Mouse (Mus musculus) midbrain, embryonic 11.5 days (tissue): ENCODE data around the gene Homer3. TPM values are rescaled to one million over a fixed set of nuclear protein-coding genes. Genes with fewer than 3 reads are reported as not detected.

Source experiments
- ATAC-seq: fragments of 200-750 bp; cut with Nextera tagmentation; 2 replicates; pipeline ENCODE4 v1.8.0; 2017; ENCODE audit warnings: moderate TSS enrichment, moderate library complexity; ENCODE audit not compliant: low FRiP score
- DNase-seq: peaks from one replicate; pipeline ENCODE4 v3.0.0; 2015; ENCODE audit warnings: low spot score; ENCODE audit errors: missing footprints
- H3K27ac ChIP-seq: fragments of 300-500 bp; sonication (generic); 2 replicates; pipeline ENCODE4 v1.5.1; 2014; ENCODE audit warnings: low read depth, low read length
- H3K27me3 ChIP-seq: fragments of 300-500 bp; sonication (generic); 2 replicates; pipeline ENCODE4 v1.6.1; 2014; ENCODE audit warnings: mild to moderate bottlenecking, low read length, moderate library complexity, mixed read lengths; ENCODE audit not compliant: control insufficient read depth, insufficient read depth
- H3K36me3 ChIP-seq: fragments of 300-500 bp; sonication (generic); 2 replicates; pipeline ENCODE4 v1.6.1; 2014; ENCODE audit warnings: mild to moderate bottlenecking, low read length, moderate library complexity, mixed read lengths; ENCODE audit not compliant: control insufficient read depth, insufficient read depth
- H3K4me1 ChIP-seq: fragments of 300-500 bp; sonication (generic); 2 replicates; pipeline ENCODE4 v1.6.1; 2014; ENCODE audit warnings: low read length; ENCODE audit not compliant: control insufficient read depth, insufficient read depth
- H3K4me2 ChIP-seq: fragments of 300-500 bp; sonication (generic); 2 replicates; pipeline ENCODE4 v1.6.1; 2014; ENCODE audit warnings: mild to moderate bottlenecking, moderate library complexity
- H3K4me3 ChIP-seq: fragments of 300-500 bp; sonication (generic); 2 replicates; pipeline ENCODE4 v1.5.1; 2014; ENCODE audit warnings: low read depth, low read length
- H3K9ac ChIP-seq: fragments of 300-500 bp; sonication (generic); 2 replicates; pipeline ENCODE4 v1.6.1; 2014; ENCODE audit warnings: low read length
- H3K9me3 ChIP-seq: fragments of 300-500 bp; sonication (generic); 2 replicates; pipeline ENCODE4 v1.6.1; 2016; ENCODE audit warnings: low read length; ENCODE audit not compliant: control insufficient read depth
- WGBS: fragments of 180-500 bp; shearing (Covaris S2); extraction: QIAGEN DNeasy Blood & Tissue Kit; methylation state at CpG from one replicate; pipeline ENCODE4 v1.1.7; 2014; 5-methylcytosine and 5-hydroxymethylcytosine counted together
- polyA plus RNA-seq: library from polyadenylated mRNA; unstranded; fragments of >200 nt; fragmentation: Nextera tagmentation; extraction: Ambion mirVana; gene quantifications from 2 replicates; pipeline ENCODE4 v1.2.1, GENCODE M21; 2014

The Homer3 gene
- polyA plus RNA-seq, 1 experiment from 2014 or later, result 61.2 TPM

DNA sequence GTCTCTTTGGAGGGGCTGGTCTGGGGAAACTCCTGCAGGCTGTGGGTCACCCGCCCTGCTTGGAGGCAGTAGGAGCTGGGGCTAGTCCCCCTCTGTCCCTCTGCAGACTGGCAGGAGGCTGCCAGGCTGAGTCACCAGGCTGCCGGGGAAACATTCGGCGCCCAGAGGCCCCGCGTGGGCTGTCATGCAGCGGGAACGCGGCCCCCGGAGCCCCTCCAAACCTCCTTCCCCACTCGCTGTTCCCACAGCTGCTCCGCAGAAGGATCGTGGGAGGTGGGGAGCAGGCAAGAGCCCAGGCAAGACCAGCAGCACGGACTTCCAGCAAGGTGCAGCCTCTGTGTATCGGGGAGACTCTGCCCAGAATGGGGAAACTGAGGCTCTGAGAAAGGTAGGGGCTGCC lies 4.5 kb upstream of the Homer3 start:
- Histone ChIP-seq H3K4me3 (no peak overlapping the region), H3K4me1 (peaks cover 7% of the 10 kb centered on the region; the same call in 1 of the 2 replicates), H3K27ac (no peak overlapping the region), H3K27me3 (no peaks in the 10 kb centered on the region; the same call in 1 of the 2 replicates), H3K4me2 (no peak overlapping the region), H3K9me3 (no peaks in the 10 kb centered on the region), H3K9ac (no peak overlapping the region), H3K36me3 (no peaks in the 10 kb centered on the region)
- no peak for ATAC-seq
- no peak for DNase-seq
- 69% methylated on average over 15 of the region's 15 CpGs for WGBS

DNA sequence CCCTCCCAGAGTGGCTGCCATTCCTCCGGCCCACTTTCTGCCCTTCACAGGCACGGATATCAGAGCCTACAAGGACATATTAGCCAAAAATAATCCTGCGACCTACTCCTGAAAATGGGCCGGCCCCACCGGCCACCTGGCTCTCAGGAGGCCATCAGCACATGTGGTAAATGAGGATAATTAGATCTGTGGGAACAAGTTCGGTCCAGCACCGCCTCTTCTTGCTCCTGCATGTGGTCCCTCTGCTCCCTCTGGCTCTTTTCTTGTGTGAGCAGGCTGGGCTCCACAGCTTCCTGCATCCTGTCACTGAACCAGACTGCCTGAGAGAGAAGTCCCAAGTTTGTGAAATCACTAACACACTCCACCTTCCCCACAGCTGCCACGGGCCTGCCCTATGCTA lies 3.4 kb upstream of the Homer3 start:
- H3K4me3 ChIP-seq, result no peak overlapping the region
- H3K4me1 ChIP-seq, result peaks cover 9% of the 10 kb centered on the region
- DNase-seq (no peak), ATAC-seq (no peak)
- no peak overlapping the region for H3K27ac ChIP-seq
- H3K4me2 ChIP-seq, result no peak overlapping the region
- H3K36me3 ChIP-seq, result no peaks in the 10 kb centered on the region
- H3K27me3 ChIP-seq, result no peaks in the 10 kb centered on the region; the same call in 1 of the 2 replicates
- H3K9ac ChIP-seq, result no peak overlapping the region
- 74% methylated on average over 8 of the region's 8 CpGs for WGBS
- H3K9me3 ChIP-seq, result no peaks in the 10 kb centered on the region

DNA sequence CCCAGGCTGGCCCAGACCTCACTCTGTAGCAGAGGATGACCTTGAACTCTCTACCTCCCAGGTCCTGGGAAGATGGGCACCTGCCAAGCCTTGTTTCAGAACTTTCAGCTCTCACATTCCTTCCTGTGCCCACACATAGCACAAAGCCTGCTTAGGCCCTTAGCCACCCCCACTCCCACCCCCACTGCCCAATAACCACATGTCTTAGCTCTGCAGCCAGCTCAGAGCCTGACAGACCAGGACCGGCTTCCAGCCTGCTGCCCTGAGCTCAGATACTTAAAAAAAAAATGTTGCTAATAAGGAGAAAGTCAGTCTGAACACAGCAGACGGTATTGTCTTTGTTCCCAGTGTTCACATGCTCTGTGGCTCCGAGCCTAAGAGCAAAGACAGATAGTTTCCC lies 1.6 kb upstream of the Homer3 start:
- no peak overlapping the region for H3K27ac ChIP-seq
- no peak for DNase-seq
- no peak for ATAC-seq
- peaks cover 10% of the 10 kb centered on the region for H3K36me3 ChIP-seq
- H3K4me3 ChIP-seq, result no peak overlapping the region
- 43% methylated on average over 3 of the region's 3 CpGs for WGBS
- H3K27me3 ChIP-seq, result no peaks in the 10 kb centered on the region; the same call in 1 of the 2 replicates
- H3K4me2 ChIP-seq, result no peak overlapping the region
- H3K4me1 ChIP-seq, result peaks cover 13% of the 10 kb centered on the region
- no peaks in the 10 kb centered on the region for H3K9me3 ChIP-seq
- H3K9ac ChIP-seq, result no peak overlapping the region

DNA sequence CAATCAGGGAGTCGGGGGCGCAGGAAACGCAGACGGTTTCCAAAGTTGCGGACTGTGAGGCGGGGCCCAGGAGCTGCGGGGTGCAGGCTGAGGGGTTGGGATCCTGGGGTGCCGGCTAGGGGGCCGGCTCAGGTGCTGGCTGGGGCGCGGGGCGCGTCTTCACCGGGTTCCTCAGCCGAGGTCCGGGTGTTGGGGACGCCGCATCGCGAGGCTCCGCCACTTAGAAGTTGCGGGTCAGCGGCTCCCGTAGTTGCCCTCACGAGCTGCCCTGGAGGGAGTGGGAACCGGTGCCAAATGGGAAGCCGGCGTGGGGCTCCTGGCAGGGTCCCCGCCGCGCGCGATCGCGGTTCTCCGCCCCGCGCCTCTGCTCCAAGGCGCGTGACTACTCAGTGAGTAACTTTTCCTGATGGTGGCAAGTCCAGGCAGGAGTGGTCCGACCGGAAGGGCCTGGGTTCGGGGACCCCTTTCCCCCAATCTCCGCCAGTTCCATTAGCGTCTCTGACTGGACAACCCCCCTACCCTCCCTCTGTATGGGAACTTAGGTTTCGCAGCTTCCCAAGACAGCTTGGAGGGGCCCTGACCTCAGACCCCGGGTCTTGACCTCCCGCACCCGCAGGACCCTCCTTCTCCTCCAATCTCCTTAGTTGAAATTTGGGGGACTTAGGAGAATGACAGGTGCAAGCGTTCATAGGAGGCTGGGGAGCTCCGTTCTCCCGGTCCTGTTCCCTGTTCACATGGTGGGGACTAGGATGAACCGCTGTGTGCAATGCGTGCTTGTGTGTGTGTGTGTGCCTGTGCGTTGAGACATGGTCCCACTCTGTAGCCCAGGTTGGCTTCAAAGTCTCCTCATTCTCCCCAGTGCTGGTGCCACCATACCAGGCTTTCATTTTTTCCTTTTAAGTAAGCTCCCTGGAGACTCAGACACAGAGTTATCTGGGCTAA lies 780 bp downstream of the Homer3 start:
- Histone ChIP-seq H3K4me2 (peak overlapping the region; percentile 87), H3K27ac (peak overlapping the region; percentile 68), H3K4me3 (peak overlapping the region; percentile 94), H3K9me3 (peaks cover 9% of the 10 kb centered on the region), H3K4me1 (peaks cover 13% of the 10 kb centered on the region), H3K36me3 (peaks cover 27% of the 10 kb centered on the region), H3K9ac (peak overlapping the region; percentile 99), H3K27me3 (no peaks in the 10 kb centered on the region; the same call in 1 of the 2 replicates)
- DNase-seq (peak; percentile 90), ATAC-seq (no peak; the same call in 1 of the 2 replicates)
- 1% methylated on average over 47 of the region's 55 CpGs for WGBS

DNA sequence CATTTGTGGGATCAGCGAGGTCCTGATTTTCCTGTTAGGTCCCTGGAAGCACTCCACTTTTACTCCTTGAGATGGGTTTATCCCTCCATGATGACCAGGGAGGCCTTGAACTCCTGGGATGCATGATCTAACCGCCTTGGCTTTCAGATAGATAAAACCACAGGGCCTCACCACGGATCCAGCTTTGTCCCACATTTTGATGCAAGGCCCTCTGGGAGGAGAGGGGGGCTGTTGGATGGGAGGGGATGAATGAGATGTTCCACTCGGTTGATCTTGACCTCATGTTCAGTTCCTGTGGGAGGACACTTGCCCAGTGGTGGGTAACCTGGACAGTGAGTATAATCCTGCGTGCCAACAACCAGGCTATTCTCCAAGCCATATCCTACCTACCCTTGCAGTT lies 1.8 kb downstream of the Homer3 start:
- peaks cover 13% of the 10 kb centered on the region for H3K4me1 ChIP-seq
- peak overlapping the region; percentile 21 for H3K4me2 ChIP-seq
- peaks cover 29% of the 10 kb centered on the region for H3K36me3 ChIP-seq
- H3K9me3 ChIP-seq, result peaks cover 9% of the 10 kb centered on the region
- H3K9ac ChIP-seq, result no peak overlapping the region
- H3K27me3 ChIP-seq, result no peaks in the 10 kb centered on the region; the same call in 1 of the 2 replicates
- ATAC-seq, result no peak
- DNase-seq, result no peak
- 69% methylated on average over 5 of the region's 5 CpGs for WGBS
- no peak overlapping the region for H3K27ac ChIP-seq
- 0 out of 2 replicates have a peak overlapping the region, but pooled peaks have one; percentile 2 for H3K4me3 ChIP-seq

DNA sequence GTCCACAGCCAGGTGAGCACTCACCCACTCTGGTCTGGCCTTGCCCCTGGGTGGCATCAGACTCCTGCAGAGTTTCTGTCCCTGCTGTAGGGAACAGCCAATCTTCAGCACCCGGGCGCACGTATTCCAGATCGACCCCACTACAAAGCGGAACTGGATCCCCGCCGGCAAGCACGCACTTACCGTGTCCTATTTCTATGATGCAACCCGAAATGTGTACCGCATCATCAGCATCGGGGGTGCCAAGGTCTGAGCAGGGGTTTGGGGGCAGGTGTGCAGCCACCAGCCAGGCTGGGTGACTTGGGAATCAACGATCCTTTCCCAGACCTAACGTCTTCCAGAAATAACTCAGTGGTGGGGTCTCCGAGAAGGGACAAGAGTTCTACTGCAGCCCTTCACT lies 2.7 kb downstream of the Homer3 start:
- Histone ChIP-seq H3K9ac (no peak overlapping the region), H3K36me3 (peaks cover 35% of the 10 kb centered on the region), H3K27me3 (no peaks in the 10 kb centered on the region), H3K9me3 (peaks cover 9% of the 10 kb centered on the region), H3K27ac (no peak overlapping the region), H3K4me2 (no peak overlapping the region), H3K4me3 (no peak overlapping the region), H3K4me1 (peaks cover 13% of the 10 kb centered on the region)
- no peak for DNase-seq
- ATAC-seq, result no peak
- WGBS, result 96% methylated on average over 15 of the region's 15 CpGs

DNA sequence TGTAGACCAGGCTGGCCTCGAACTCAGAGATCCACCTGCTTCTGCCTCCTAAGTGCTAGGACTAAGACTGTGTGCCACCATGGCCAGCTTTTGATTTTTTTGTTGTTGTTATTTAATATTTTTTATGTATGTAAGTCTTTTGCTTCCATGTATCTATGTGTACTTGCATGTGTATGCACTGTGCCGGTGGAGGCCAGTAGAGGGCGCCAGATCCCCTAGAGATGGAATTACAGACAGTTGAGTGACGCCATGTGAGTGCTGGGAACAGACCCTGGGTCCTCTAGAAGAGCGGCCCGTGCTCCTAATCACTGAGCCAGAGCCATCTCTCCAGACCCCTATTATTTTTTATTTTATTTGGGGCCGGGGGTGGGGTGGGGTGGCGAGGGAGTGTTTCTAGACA lies 4.1 kb downstream of the Homer3 start:
- Histone ChIP-seq H3K9ac (no peak overlapping the region), H3K27me3 (no peaks in the 10 kb centered on the region), H3K4me2 (no peak overlapping the region), H3K27ac (no peak overlapping the region), H3K4me1 (peaks cover 13% of the 10 kb centered on the region), H3K9me3 (peaks cover 9% of the 10 kb centered on the region), H3K36me3 (peaks cover 49% of the 10 kb centered on the region), H3K4me3 (no peak overlapping the region)
- 87% methylated on average over 8 of the region's 8 CpGs for WGBS
- DNase-seq (no peak), ATAC-seq (no peak)

DNA sequence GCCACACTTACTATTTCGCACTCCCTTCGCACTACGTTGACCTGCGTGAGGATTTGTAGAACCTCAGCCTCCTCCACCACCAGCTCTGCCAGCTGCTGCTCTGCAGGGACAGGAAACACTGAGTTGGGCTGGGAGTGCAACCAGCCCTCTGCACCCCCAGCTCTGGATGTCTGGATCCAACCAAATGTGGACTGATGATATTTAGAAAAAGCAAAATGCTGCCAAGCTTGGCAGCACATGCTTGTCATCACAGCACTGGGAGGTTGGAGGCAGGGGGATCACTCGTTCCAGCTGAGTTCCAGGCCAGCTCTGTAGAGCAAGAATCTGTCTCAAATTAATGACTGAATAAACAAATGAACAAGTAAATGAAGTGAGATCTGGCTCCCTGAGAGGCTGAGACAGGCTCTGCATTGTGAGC lies 11.4 kb downstream of the Homer3 start:
- Histone ChIP-seq H3K9ac (no peak overlapping the region), H3K4me3 (no peak overlapping the region), H3K9me3 (no peaks in the 10 kb centered on the region), H3K27me3 (no peaks in the 10 kb centered on the region), H3K4me2 (no peak overlapping the region), H3K4me1 (no peaks in the 10 kb centered on the region), H3K27ac (no peak overlapping the region), H3K36me3 (peaks cover 44% of the 10 kb centered on the region)
- 79% methylated on average over 5 of the region's 5 CpGs for WGBS
- DNase-seq (no peak), ATAC-seq (no peak)

DNA sequence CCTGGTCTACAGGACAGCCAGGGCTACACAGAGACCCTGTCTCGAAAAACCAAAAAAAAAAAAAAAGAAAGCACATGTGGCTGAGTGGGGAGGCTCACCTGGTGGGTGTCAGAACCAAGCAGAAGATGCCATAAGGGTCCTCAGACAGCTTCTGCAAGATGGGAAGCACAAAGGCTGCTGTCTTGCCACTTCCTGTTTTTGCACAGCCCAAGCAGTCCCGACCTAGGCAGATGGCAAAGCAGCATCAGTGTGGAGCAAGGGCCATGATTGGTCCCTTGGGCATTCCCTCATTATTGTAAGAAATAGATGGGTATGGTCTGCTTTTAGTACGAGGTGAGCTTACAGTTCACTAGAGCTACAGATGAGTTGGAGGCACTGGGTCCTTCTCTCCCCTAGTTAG lies 18.3 kb downstream of the Homer3 start:
- no peak for ATAC-seq
- no peak overlapping the region for H3K27ac ChIP-seq
- H3K9ac ChIP-seq, result no peak overlapping the region
- no peaks in the 10 kb centered on the region for H3K9me3 ChIP-seq
- peaks cover 15% of the 10 kb centered on the region for H3K4me1 ChIP-seq
- no peak overlapping the region for H3K4me2 ChIP-seq
- H3K4me3 ChIP-seq, result no peak overlapping the region
- WGBS, result 90% methylated on average over 3 of the region's 3 CpGs
- no peak for DNase-seq
- H3K36me3 ChIP-seq, result peaks cover 13% of the 10 kb centered on the region
- H3K27me3 ChIP-seq, result no peaks in the 10 kb centered on the region
